Mouse (Mus musculus): ENCODE data around the gene Adk. TPM values are rescaled to one million over a fixed set of nuclear protein-coding genes. Genes with fewer than 3 reads are reported as not detected.

Gene Adk
- polyA plus RNA-seq (2016; fragmentation: Nextera tagmentation; extraction: Ambion mirVana): 76.2 and 79.3 TPM in 2 replicates

GRCm38 (mm10) chr14:21052112-21052780 lies at the start of gene Adk, which contains the start of gene Ap3m1:
Gene Adk, plus strand, starts transcription at chr14:21052574.
Gene Ap3m1, minus strand, starts transcription at chr14:21052508.
- no peaks in the 10 kb centered on the region for H3K36me3 ChIP-seq
- under 1% methylated on average over 47 of the region's 48 CpGs for WGBS
- peak; percentile 99 for ATAC-seq (ENCODE audit: low FRiP score)

GRCm38 (mm10) chr14:21013800-21014334 lies 38.5 kb upstream of the Adk start:
- 0 out of 2 replicates have a peak, but pooled peaks cover 2% of the 10 kb centered on the region for H3K4me1 ChIP-seq
- H3K4me3 ChIP-seq: no peak overlapping the region
- no peak overlapping the region for H3K4me2 ChIP-seq (replicated peaks)
- no peak for ATAC-seq (ENCODE audit: low FRiP score)
- H3K9me3 ChIP-seq (replicated peaks): no peaks in the 10 kb centered on the region
- H3K36me3 ChIP-seq: peaks cover 14% of the 10 kb centered on the region
- H3K27ac ChIP-seq: no peak overlapping the region
- 86% methylated on average over 5 of the region's 5 CpGs for WGBS
- H3K9ac ChIP-seq: no peak overlapping the region
- no peaks in the 10 kb centered on the region for H3K27me3 ChIP-seq

More at GRCm38 (mm10) chr14:21052112-21052780, at the start of gene Adk, which contains the start of gene Ap3m1:
- Histone ChIP-seq H3K4me1 (peaks cover 9% of the 10 kb centered on the region; the same call in 1 of the 2 replicates), H3K27ac (peak within 1 kb of the TSS; percentile 89), H3K9me3 (replicated peaks) (no peaks in the 10 kb centered on the region), H3K9ac (peak within 1 kb of the TSS; percentile 83), H3K4me3 (peak within 1 kb of the TSS; percentile 92), H3K4me2 (replicated peaks) (peak within 1 kb of the TSS; percentile 76), H3K27me3 (no peaks in the 10 kb centered on the region)

- Histone ChIP-seq H3K9ac (no peak overlapping the region), H3K9me3 (replicated peaks) (no peaks in the 10 kb centered on the region), H3K27ac (no peak overlapping the region), H3K4me3 (no peak overlapping the region), H3K4me1 (no peaks in the 10 kb centered on the region), H3K36me3 (peaks cover 35% of the 10 kb centered on the region), H3K27me3 (no peaks in the 10 kb centered on the region), H3K4me2 (replicated peaks) (no peak overlapping the region)
- 88% methylated on average over 5 of the region's 5 CpGs for WGBS
- no peak for ATAC-seq (ENCODE audit: low FRiP score)
These were observed 34.5 kb upstream of the Adk start for GRCm38 (mm10) chr14:21017871-21018270.

- peaks cover 36% of the 10 kb centered on the region for H3K36me3 ChIP-seq
- no peak for ATAC-seq (ENCODE audit: low FRiP score)
These were observed 33.4 kb upstream of the Adk start for GRCm38 (mm10) chr14:21018977-21019376.

GRCm38 (mm10) chr14:21020435-21020834 lies 31.9 kb upstream of the Adk start:
- no peak overlapping the region for H3K27ac ChIP-seq
- 90% methylated on average over 8 of the region's 8 CpGs for WGBS
- no peak for ATAC-seq (ENCODE audit: low FRiP score)
- H3K36me3 ChIP-seq: peaks cover 42% of the 10 kb centered on the region
- no peak overlapping the region for H3K9ac ChIP-seq
- no peaks in the 10 kb centered on the region for H3K9me3 ChIP-seq (replicated peaks)
- H3K4me1 ChIP-seq: no peaks in the 10 kb centered on the region
- H3K4me3 ChIP-seq: no peak overlapping the region
- H3K4me2 ChIP-seq (replicated peaks): no peak overlapping the region
- no peaks in the 10 kb centered on the region for H3K27me3 ChIP-seq

More at GRCm38 (mm10) chr14:21018977-21019376, 33.4 kb upstream of the Adk start:
- Histone ChIP-seq H3K27me3 (no peaks in the 10 kb centered on the region), H3K4me3 (no peak overlapping the region), H3K27ac (no peak overlapping the region), H3K4me1 (no peaks in the 10 kb centered on the region), H3K4me2 (replicated peaks) (no peak overlapping the region), H3K9me3 (replicated peaks) (no peaks in the 10 kb centered on the region), H3K9ac (no peak overlapping the region)
- 50% methylated on average over 3 of the region's 3 CpGs for WGBS

GRCm38 (mm10) chr14:21027542-21027941 lies 24.8 kb upstream of the Adk start:
- H3K9me3 ChIP-seq (replicated peaks): no peaks in the 10 kb centered on the region
- peaks cover 63% of the 10 kb centered on the region for H3K36me3 ChIP-seq
- H3K4me2 ChIP-seq (replicated peaks): no peak overlapping the region
- no peaks in the 10 kb centered on the region for H3K4me1 ChIP-seq
- H3K27me3 ChIP-seq: no peaks in the 10 kb centered on the region
- ATAC-seq (ENCODE audit: low FRiP score): no peak
- H3K4me3 ChIP-seq: no peak overlapping the region
- H3K27ac ChIP-seq: no peak overlapping the region
- H3K9ac ChIP-seq: no peak overlapping the region

GRCm38 (mm10) chr14:21029025-21029659 lies 23.2 kb upstream of the Adk start:
- Histone ChIP-seq H3K4me3 (no peak overlapping the region), H3K36me3 (peaks cover 67% of the 10 kb centered on the region), H3K9me3 (replicated peaks) (no peaks in the 10 kb centered on the region), H3K27me3 (no peaks in the 10 kb centered on the region), H3K27ac (no peak overlapping the region), H3K4me2 (replicated peaks) (no peak overlapping the region), H3K9ac (no peak overlapping the region), H3K4me1 (no peaks in the 10 kb centered on the region)
- no peak for ATAC-seq (ENCODE audit: low FRiP score)
- 92% methylated on average over 11 of the region's 11 CpGs for WGBS

- no peak overlapping the region for H3K4me2 ChIP-seq (replicated peaks)
- no peak overlapping the region for H3K9ac ChIP-seq
- peaks cover 68% of the 10 kb centered on the region for H3K36me3 ChIP-seq
- H3K4me3 ChIP-seq: no peak overlapping the region
- no peaks in the 10 kb centered on the region for H3K9me3 ChIP-seq (replicated peaks)
- H3K4me1 ChIP-seq: no peaks in the 10 kb centered on the region
- no peak for ATAC-seq (ENCODE audit: low FRiP score)
- H3K27me3 ChIP-seq: no peaks in the 10 kb centered on the region
- no peak overlapping the region for H3K27ac ChIP-seq
- 62% methylated on average over 6 of the region's 6 CpGs for WGBS
These were observed 20.4 kb upstream of the Adk start for GRCm38 (mm10) chr14:21031783-21032511.

- Histone ChIP-seq H3K9me3 (replicated peaks) (no peaks in the 10 kb centered on the region), H3K27ac (no peak overlapping the region), H3K4me1 (no peaks in the 10 kb centered on the region), H3K4me2 (replicated peaks) (no peak overlapping the region), H3K4me3 (no peak overlapping the region), H3K27me3 (no peaks in the 10 kb centered on the region), H3K36me3 (peaks cover 64% of the 10 kb centered on the region), H3K9ac (no peak overlapping the region)
- 88% methylated on average over 4 of the region's 4 CpGs for WGBS
- ATAC-seq (ENCODE audit: low FRiP score): no peak
These were observed 18.1 kb upstream of the Adk start for GRCm38 (mm10) chr14:21034271-21034670.

GRCm38 (mm10) chr14:21034791-21035190 lies 17.6 kb upstream of the Adk start:
- Histone ChIP-seq H3K4me2 (replicated peaks) (no peak overlapping the region), H3K4me3 (no peak overlapping the region), H3K27ac (no peak overlapping the region), H3K9me3 (replicated peaks) (no peaks in the 10 kb centered on the region), H3K9ac (no peak overlapping the region), H3K27me3 (no peaks in the 10 kb centered on the region), H3K36me3 (peaks cover 66% of the 10 kb centered on the region), H3K4me1 (no peaks in the 10 kb centered on the region)
- 93% methylated on average over 3 of the region's 3 CpGs for WGBS
- ATAC-seq (ENCODE audit: low FRiP score): no peak

GRCm38 (mm10) chr14:21039077-21039476 lies 13.3 kb upstream of the Adk start:
- no peak for ATAC-seq (ENCODE audit: low FRiP score)
- H3K9ac ChIP-seq: no peak overlapping the region
- H3K9me3 ChIP-seq (replicated peaks): no peaks in the 10 kb centered on the region
- peaks cover 46% of the 10 kb centered on the region for H3K36me3 ChIP-seq
- H3K4me2 ChIP-seq (replicated peaks): no peak overlapping the region
- H3K27me3 ChIP-seq: no peaks in the 10 kb centered on the region
- no peak overlapping the region for H3K4me3 ChIP-seq
- WGBS: 94% methylated on average over 12 of the region's 12 CpGs
- H3K4me1 ChIP-seq: no peaks in the 10 kb centered on the region
- no peak overlapping the region for H3K27ac ChIP-seq

GRCm38 (mm10) chr14:21039623-21040022 lies 12.8 kb upstream of the Adk start:
- Histone ChIP-seq H3K4me2 (replicated peaks) (no peak overlapping the region), H3K4me3 (no peak overlapping the region), H3K27me3 (no peaks in the 10 kb centered on the region), H3K9ac (no peak overlapping the region), H3K4me1 (no peaks in the 10 kb centered on the region), H3K36me3 (peaks cover 41% of the 10 kb centered on the region), H3K9me3 (replicated peaks) (no peaks in the 10 kb centered on the region), H3K27ac (no peak overlapping the region)
- ATAC-seq (ENCODE audit: low FRiP score): no peak
- 93% methylated on average over 4 of the region's 4 CpGs for WGBS
